Mouse (Mus musculus) hematopoietic stem cell, adult 5-6 weeks (primary cell): ENCODE measurements around the gene Nid2. TPM values are rescaled to one million over a fixed set of nuclear protein-coding genes. Genes with fewer than 3 reads are reported as not detected.

Experiments
- ATAC-seq, 2 experiments: fragments of 125-278 bp in 1 of 2; replicated peaks in 1 of 2; 2 replicates each; pipeline ENCODE4 v1.8.0; 2016 to 2017; ENCODE audit warnings: inconsistent platforms in 2 of 2, mild to moderate bottlenecking in 2 of 2, moderate number of reproducible peaks in 2 of 2, low read depth in 1 of 2, moderate TSS enrichment in 1 of 2; ENCODE audit not compliant: low FRiP score in 2 of 2, poor library complexity in 2 of 2, severe bottlenecking in 2 of 2, insufficient read depth in 1 of 2, low TSS enrichment in 1 of 2
- total RNA-seq: library from RNA; stranded (forward); fragments of 172-1452, 232-1000 nt; gene quantifications from 2 replicates; pipeline ENCODE4 v1.2.3, GENCODE M21; 2017

Gene Nid2
- 2.4 TPM in 1 of 2 replicates, not detected in the other for total RNA-seq

DNA sequence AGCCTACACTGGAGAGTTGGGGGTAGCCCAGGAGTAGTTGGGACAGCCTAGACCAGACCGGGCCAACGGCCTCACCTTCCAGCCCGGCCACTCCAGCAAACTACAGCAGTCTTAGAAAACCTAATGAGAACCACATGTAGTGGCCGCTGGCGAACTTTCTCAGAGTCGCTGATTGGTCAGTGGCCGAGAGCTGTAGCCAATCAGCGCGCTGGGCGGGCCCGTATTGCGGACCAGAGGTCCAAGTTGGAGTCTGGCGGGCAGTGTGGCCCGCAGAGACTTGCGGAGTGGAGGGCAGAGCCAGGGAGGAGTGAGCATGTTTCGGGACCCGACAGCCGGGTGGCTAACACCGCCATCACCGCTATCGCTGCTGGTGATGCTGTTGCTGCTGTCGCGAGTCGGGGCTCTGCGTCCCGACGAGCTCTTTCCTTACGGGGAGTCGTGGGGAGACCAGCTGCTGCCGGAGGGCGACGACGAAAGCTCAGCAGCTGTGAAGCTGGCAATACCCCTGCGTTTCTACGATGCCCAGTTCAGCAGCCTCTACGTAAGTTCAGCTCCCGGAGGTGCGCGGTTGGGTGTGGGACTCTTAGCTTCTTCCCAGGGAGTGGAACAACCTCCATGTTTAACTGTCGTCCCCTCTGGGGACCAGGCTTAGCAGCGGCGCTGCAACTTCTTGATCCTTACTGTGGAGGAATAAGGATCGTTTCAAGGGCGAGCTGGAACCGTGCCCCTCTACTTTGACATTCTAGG lies at the start of gene Nid2:
Gene Nid2, plus strand, starts transcription at position 241 of the 747 bp plus-strand sequence.
- peak; percentile 88 to 95 for ATAC-seq

- no peak for ATAC-seq
Observed at GRCm38 (mm10) chr14:19701546-19701945, 49.5 kb upstream of the Nid2 start.

GRCm38 (mm10) chr14:19705649-19706048 lies 45.4 kb upstream of the Nid2 start:
- peak; percentile 71 to 80 for ATAC-seq

- ATAC-seq, result peak; percentile 69 to 79
Observed at GRCm38 (mm10) chr14:19706454-19706853, 44.6 kb upstream of the Nid2 start.

- no peak for ATAC-seq
Observed at GRCm38 (mm10) chr14:19706997-19707396, 44.1 kb upstream of the Nid2 start.

- ATAC-seq, result no peak
Observed at GRCm38 (mm10) chr14:19707721-19708507, 43.2 kb upstream of the Nid2 start.

DNA sequence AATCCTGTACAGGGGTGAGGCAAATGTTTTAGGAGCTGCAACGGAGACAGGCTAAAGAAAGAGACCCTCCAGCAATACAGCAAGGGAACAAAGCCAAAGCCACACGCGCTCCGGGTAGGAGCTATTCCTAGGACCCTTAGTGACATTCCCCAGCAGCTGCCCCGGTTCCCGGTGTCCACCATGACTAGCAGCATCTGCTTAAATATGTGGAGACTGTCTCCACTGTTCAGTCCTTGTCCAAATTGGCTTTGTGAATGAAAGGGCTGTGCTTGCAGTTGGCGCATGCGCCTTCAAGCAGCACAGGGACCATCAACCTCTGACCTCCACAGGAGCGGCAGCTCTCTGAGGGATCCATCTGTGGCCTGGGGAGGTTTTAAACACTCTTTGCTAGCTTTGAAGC lies 41.9 kb upstream of the Nid2 start:
- ATAC-seq, result no peak

DNA sequence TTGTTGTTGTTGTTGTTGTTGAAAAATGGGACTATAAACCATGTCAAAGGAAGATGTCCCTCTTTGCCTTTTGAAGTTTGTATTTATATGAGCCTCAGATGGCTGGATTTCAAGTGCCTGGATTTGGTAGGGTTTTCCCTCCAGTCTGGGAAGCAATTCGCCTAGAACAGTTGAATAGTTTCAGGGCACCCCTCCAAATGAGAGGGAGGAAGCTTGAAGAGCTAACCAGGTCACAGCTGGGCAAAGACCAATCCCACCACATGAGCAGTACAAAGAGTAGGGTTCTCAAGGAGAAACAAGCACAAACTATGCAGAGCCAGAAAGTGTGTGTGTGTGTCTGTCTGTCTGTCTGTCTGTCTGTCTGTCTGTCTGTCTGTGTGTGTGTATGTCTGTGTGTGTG lies 39.3 kb upstream of the Nid2 start:
- ATAC-seq, result no peak

DNA sequence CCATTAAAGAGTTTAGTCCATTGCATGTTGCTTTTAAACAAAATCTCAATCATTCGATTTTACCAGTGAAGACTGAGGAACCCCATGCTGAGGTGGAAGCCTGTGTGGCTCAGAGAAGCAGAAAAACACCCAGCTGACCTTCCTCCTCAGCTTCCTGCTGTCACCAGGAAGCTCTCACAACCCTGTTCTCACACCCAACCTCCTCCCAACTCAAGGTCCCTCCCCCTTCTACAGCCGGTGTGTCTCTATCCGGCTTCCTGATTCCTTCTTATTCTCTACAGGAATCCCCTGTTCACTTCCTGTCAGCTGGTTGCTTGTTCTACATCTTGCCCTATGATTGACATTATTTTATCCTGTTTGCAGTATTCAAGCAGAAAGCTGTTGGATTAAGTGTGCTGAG lies 38.0 kb upstream of the Nid2 start:
- peak; percentile 74 to 85 for ATAC-seq

- no peak for ATAC-seq
Observed at GRCm38 (mm10) chr14:19719077-19719476, 32.0 kb upstream of the Nid2 start.

- ATAC-seq, result no peak
Observed at GRCm38 (mm10) chr14:19720044-19720611, 30.9 kb upstream of the Nid2 start.

- ATAC-seq, result no peak
Observed at GRCm38 (mm10) chr14:19728278-19728677, 22.8 kb upstream of the Nid2 start.

DNA sequence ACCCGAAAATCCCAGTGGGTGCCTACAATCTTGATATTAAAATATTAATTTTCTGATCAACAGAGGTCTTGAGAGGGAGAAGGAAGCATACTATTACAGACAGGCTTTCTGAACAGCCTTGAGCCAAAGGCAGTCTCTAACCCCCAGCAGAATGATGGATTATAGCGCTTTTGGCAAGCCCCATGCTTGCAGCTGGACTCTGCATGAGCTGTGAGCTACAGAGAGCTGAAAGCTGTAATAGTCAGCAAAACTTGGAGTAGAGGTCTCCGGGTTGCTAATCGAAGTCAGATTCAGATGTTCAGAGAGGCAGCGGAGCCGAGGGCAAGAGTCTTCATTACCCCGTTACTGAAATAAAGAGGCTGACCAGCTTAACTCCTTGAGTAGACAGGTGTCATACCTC lies 22.3 kb upstream of the Nid2 start:
- ATAC-seq, result no peak

GRCm38 (mm10) chr14:19732097-19732496 lies 19.0 kb upstream of the Nid2 start:
- no peak for ATAC-seq

GRCm38 (mm10) chr14:19733490-19734282 lies 17.4 kb upstream of the Nid2 start:
- ATAC-seq, result peak; percentile 78 to 88

DNA sequence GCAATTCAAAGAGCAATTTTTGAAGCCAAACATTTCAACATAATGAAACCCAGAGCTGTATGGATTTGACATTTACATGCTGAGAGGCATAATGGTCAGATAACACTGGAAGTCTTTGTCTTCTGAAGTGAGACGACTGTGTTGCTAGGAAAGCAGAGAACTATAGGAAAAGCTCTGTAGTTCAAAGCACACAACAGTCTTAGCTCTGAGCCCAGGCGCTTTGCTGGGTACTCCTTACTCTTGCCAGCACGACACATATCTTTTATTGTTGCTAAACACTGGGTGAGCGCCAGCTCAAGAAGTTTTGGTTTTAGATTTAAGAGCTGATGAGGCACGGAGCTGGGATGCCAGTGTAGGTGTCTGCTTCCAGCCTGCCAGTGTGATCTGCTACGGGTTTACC lies 15.8 kb upstream of the Nid2 start:
- ATAC-seq, result no peak

DNA sequence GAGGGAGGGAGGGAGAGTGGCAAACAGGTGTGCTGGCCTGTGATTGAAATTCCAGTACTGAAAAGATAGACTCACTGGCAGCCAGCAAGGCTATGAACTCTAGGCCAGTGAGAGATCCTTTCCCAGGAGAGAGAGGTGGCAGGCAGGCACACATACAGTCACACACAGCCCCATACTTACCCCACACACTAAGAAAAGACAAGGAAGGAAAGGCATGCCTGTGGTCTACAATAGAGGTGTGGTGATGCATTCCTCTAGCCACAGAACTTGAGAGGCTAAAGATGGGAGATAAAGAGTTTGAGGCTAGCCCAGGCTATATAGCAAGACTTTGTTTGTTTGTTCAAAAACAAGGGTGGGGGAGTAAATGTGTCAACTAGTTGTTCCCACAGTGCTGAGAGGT lies 13.5 kb upstream of the Nid2 start:
- ATAC-seq, result no peak
